Mouse (Mus musculus) CD4-positive, CD25-positive, alpha-beta regulatory T cell, adult 2 months (primary cell): ENCODE data around the gene Scrn3.

Experiments
- DNase-seq: peaks from one replicate; pipeline ENCODE4 v3.0.0-alpha.2; 2012; ENCODE audit warnings: low read depth, low spot score

The Scrn3 gene

DNA sequence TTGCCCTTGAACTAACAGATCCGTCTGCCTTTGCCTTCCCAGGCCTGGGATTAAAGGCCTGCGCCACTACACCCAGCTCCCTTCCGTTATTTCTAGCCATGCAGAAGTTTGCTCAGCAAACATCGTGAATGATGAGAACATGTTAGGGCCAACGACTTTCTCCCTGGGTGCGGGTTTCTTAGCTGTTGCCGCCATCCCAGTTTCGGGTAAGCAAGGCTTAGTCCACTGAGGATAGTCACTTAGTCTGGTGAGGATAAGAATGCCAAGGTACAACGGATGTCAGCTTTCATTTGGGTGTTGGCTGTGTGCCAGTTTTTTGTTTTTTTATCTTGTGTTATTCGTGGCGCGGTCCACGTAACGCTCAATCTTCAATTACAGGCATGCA is 708 bp downstream of the Scrn3 start:
- DNase-seq: peak; percentile 76

GRCm38 (mm10) chr2:73314311-73314710 is 1.9 kb downstream of the Scrn3 start:
- DNase-seq: no peak

DNA sequence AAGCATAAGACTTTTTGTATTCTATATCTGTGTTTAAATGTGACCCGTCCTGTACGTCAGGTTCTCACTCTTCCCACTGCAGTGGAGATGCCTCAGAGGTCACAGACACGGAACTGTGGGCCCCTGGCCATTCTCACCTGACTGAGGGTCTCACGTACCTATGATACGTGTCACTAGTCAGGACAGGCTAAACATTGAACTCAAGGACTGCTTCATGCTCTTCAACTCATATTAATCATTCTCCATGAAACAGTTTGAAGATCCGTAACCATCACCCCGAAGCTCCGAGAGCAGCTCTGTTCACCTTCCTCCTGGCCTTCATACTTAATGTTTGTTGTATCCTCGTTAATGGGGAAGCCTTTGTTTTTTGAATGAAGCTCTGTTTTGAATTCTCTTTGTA is 5.0 kb downstream of the Scrn3 start:
- no peak for DNase-seq

GRCm38 (mm10) chr2:73319218-73319617 is 6.8 kb downstream of the Scrn3 start:
- no peak for DNase-seq

DNA sequence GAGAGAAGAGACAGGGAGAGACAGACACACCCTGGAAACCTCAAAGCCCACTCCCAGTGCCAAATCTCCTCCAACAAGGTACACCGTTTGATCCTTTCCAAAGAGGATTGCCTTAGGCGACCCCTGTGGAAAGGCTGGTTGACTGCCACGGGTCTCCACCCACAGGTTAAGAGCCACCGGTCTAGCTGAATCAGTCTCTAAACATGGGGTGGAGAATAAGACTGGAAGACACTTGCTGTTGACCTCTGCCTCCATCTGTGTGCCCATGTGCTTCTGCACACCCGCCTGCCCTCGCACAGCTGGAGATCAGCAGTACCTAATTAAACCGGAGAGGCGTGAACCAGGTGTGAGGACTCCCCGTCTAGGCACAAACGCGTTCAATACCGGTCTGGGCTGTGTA is 10.6 kb downstream of the Scrn3 start:
- DNase-seq: no peak

- no peak for DNase-seq
Observed at GRCm38 (mm10) chr2:73325871-73326270, 13.5 kb downstream of the Scrn3 start.

DNA sequence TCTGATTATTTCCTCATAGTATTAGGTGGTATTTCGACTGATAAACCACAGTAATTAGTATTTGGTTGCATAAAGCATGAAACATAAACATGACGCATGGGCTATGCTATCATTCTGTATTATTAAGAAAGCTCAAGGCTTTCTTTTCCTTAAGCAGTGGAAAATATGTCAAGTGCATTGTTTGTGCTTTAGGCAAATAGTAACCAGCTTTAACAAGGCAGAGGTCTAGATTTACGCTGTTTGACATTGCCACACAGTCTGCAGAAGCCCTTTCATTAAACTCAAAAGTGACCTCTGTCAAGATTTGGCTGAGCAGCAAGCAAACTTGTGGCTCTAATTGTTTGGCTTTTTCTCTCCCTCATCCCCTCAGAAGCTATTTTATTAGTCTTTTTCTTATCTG is 23.5 kb downstream of the Scrn3 start:
- no peak for DNase-seq

DNA sequence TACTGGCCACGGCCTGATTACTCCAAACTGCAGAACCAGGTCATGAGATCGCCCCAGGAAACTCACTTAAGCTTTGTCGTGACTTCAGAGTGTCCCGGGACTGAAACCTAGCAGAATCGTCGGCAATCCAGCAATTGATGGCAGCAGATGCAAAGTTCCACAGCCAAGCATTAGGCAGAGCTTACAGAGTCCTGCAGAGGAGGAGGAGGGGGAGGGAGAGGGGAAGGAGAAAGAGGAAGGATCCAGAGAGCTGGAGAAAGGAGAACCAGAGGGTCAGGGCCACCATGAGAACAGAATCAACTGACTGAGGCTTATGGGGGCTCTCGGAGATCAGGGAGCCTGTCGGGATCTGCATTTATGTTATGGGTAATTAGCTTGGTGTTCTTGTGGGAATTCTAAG is 26.0 kb downstream of the Scrn3 start:
- DNase-seq: no peak

- DNase-seq: no peak
Observed at GRCm38 (mm10) chr2:73343701-73344100, 31.3 kb downstream of the Scrn3 start.

- DNase-seq: no peak
Observed at GRCm38 (mm10) chr2:73345204-73345603, 32.8 kb downstream of the Scrn3 start.

DNA sequence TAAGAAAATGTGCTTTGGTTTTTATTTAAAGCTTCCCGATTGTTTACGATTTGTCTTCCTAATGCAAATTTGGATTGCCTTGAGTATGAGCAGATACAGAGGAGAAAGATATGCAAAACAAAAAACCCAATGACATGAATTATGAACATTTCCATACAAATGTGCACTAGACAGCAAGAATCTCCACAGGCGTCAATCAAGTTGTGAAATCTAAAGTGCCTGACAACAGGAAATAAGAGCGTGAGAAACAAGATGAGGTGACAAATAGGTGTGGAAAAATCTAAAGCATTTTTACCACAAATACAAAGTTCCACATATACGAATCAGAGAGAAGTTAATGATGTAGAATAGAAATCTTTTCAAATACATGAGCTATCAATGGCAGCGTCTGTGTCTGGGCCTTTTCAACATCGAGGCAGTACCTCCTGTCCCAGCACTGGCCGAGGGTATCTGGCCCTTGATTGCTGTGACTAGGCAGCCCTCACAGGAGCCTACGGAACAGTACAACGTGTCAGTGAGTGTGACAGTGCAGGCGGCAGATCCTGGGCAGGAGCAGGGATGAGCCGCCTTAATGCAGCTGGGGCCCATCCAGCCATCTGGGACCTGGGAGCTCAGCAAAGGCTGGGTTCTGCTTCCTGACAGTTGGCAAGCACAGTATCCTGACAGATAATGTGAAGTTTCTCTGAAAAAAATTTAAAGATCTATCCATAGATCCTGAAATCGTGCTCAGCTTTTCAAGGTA is 34.1 kb downstream of the Scrn3 start:
- DNase-seq: peak; percentile 34

GRCm38 (mm10) chr2:73347136-73347535 is 34.7 kb downstream of the Scrn3 start:
- DNase-seq: no peak

DNA sequence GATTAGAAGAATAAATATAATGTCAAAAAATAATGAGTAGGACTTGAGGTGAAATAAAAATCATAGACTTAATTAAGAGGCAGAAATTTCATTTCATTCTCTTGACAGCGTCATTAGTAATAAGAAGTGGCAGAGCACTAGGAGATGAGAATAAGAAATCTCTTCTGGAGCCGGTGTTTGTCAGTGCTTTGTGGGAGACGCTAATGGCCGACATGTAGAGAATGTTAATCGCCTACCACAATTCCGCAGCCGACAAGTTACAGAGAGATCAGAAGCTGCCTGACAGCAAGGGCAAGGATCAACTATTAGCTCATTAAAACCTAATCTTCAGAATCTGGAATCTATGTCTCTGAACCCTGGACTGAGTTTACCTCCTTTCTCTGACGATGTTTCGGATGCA is 35.4 kb downstream of the Scrn3 start:
- no peak for DNase-seq

DNA sequence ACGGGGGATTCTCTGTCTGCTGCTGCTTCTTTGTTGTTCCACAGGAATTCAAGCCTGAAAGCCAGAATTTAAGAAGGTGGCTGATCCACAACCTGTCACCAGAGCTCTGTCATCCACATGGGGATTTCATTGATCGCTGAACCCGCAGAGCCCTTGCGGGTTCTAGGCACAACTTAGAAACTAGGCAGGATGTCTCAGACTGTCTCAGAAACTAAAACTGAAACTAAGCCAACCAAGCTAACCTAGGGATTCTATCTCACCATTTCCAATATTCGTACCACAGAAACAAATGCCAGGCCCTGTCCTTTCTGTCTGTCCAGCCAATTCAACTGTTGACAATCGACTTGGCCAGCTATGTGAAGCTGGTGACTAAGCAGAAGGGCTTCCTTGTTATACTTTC is 35.8 kb downstream of the Scrn3 start:
- peak; percentile 12 for DNase-seq

DNA sequence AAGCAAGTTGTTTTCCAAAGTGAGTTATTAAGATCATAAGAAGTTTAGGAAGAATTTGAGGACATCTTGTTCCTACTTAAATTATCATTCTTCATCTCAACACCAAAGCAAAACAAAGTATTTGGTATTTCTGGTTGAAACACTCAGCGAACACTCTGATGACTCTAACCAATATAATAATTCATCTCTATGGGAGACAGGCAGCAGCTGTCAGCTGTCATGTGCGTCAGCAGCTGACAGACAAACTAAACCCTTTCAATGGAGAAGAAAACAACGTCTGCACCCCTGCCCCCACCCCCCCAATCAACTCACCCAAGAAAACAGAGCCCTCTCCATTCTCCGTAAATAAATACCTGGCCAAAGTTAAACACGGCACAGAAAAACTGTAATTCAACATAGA is 39.1 kb downstream of the Scrn3 start:
- DNase-seq: no peak

- no peak for DNase-seq
Observed at GRCm38 (mm10) chr2:73351927-73352374, 39.5 kb downstream of the Scrn3 start.

GRCm38 (mm10) chr2:73357004-73357403 is 44.6 kb downstream of the Scrn3 start:
- no peak for DNase-seq

DNA sequence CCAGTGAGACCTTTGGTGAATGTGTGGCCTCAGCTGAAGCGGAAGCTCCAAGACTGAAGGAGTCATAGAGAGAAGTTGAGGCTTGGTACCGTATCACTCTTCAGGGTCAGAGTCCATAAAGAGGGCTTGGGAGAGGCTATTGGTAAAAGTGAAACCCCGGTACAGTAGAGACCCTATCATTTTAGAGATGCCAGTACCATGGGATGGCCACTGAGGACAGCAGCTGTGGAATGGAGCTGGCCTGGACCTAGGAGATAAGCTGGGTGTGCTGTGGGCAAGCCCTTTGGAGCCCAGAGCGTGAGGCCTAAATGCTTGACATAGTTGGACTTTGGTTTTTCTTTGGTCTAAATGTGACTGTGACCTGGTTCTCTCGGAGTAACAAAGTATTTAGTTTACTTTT is 47.5 kb downstream of the Scrn3 start:
- DNase-seq: no peak

GRCm38 (mm10) chr2:73360536-73360935 is 48.1 kb downstream of the Scrn3 start:
- no peak for DNase-seq

DNA sequence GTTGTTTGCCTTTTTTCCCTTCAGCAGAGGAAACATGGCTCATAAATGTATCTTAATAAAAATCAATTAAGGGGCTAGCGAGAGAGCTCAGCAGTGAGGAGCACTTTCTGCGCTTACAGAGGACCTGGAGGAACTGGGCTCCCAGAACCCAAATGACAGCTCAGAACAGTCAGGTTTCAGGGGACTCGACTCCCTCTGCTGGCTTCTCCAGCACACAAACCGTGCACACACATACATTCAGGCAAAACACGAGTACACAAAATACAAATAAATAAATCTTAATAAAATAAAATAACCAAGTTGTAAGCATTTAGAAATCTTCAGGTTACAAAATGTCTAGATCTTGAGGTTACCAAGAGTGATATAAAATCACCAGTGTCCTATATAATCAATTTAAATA is 51.0 kb downstream of the Scrn3 start:
- DNase-seq: peak; percentile 18

GRCm38 (mm10) chr2:73371530-73372335 is 59.3 kb downstream of the Scrn3 start:
- no peak for DNase-seq

DNA sequence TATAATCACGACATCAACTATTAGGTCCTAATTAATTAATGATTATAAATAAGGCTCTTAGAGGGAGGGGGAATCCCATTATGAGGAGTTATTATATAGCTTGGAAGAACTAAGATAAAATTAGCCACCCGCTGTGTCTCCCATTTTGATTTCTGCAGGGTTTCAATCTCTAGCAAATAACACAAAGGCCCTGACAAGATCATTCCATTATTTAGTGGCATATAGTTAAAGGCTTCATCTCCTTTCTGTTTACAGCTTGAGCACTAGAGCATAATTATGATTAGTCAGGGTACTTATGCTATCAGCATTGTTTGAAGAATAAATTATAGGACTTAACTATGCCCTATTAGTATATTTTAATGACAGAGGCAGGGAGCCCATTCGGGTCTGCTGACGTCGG is 65.9 kb downstream of the Scrn3 start:
- no peak for DNase-seq

DNA sequence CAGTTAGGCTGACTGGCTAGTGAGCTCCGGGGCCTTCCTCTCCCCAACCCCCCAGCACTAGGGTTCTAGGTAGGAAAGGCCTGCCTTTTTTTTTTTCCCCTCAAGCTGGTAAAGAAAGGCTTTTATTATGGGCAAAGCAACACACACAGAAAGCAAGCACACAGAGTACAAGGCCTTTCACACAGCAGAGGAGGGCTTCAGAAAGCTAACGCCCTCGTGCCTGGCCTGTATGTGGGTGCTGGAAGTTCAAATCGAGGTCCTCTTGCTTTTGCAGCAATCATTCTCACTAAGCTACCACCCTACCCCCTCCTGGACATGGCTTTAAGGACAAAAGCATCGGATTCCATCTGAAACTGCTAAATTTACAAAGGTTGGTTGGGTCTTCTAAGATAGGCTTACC is 67.3 kb downstream of the Scrn3 start:
- no peak for DNase-seq
